Mouse (Mus musculus) ES-E14 (cell line): ENCODE measurements around the gene Lmo2.

Experiments
- CHD2 ChIP-seq: IDR thresholded peaks from 2 replicates; pipeline ENCODE4 v1.6.1; 2014; ENCODE audit warnings: mild to moderate bottlenecking, low read depth, low read length, inconsistent platforms
- HCFC1 ChIP-seq: IDR thresholded peaks from 2 replicates; pipeline ENCODE4 v1.6.1; 2012; ENCODE audit warnings: low read length, inconsistent platforms, borderline replicate concordance; ENCODE audit not compliant: insufficient read depth
- MAFK ChIP-seq: IDR thresholded peaks from 2 replicates; pipeline ENCODE4 v1.6.1; 2014; ENCODE audit warnings: mild to moderate bottlenecking, low read depth, low read length, inconsistent platforms; ENCODE audit not compliant: insufficient read depth

- TF ChIP-seq MAFK (no peak), HCFC1 (no peak), CHD2 (no peak)
These were observed 919 bp upstream of the Lmo2 start for GRCm38 (mm10) chr2:103956867-103957266.
